Mouse (Mus musculus): Measurements from ENCODE around the gene St8sia1. TPM values are rescaled to one million over a fixed set of nuclear protein-coding genes. Genes with fewer than 3 reads are reported as not detected.

St8sia1 gene
- polyA plus RNA-seq, 1 experiment: 2.5 TPM

DNA sequence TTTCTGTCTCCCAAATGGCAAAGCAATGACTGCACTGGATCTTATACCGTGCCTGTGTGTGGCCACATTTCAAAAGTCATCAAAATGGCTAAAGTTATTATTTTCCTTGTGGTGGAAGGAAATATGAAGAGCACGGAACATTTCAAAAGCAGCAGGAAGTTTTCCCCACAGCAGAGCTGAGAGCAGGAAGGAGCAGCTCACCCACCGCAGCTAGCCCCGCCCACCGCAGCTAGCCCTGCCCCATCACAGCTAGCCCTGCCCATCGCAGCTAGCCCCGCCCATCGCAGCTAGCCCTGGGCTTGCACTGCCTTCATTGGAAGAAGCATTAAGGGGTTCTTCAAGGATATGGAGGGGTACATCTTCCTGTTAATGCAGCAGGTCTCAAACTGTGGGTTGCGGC is 80.1 kb downstream of the St8sia1 start:
- no peak overlapping the region for H3K4me3 ChIP-seq (ENCODE audit: control insufficient read depth, low read depth, low read length)
- no peaks in the 10 kb centered on the region for H3K27me3 ChIP-seq (ENCODE audit: control insufficient read depth, insufficient read depth, low read length)
- H3K27ac ChIP-seq (ENCODE audit: control insufficient read depth, insufficient read depth, low read depth, low read length): no peak overlapping the region
- TF ChIP-seq POLR2A (IDR thresholded peaks at IDR 0.05; ENCODE audit: control insufficient read depth, low read depth, low read length): no peak
- no peak for TF ChIP-seq CTCF (IDR thresholded peaks at IDR 0.05; ENCODE audit: control insufficient read depth, insufficient read depth, insufficient replicate concordance, low read depth, low read length)
- H3K4me1 ChIP-seq (ENCODE audit: control insufficient read depth, insufficient read depth, low read length): no peaks in the 10 kb centered on the region
- H3K36me3 ChIP-seq (ENCODE audit: control insufficient read depth, insufficient read depth, low read length): no peaks in the 10 kb centered on the region

DNA sequence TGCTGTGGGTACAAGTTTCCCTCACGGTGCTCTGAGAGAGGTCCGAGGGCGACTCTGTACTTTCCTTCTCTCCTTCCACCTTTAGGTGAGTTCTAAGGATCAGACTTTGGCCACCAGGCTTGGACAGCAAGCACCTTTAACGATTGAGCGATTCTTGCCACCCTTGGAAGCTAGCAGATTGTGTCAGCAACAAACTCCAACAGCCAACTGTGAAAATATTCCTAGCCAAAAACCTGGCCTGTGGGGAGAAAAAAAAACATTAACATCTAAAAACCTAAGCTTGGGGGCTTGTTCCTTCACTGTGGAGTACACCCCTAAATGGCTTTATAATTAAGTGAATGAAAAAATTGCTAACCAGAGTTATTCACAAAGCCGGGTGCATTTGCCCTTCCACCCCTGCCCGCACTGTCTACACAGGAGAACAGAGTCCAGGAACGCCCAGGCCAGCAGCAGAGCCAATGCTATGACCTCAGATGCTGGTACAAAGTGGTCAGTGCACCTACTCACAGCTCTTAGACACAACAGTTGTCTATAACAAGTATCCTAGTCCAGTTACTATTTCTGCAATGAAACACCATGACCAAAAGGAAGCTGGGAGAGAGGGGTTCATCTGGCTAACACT is 83.3 kb downstream of the St8sia1 start:
- TF ChIP-seq POLR2A (IDR thresholded peaks at IDR 0.05; ENCODE audit: control insufficient read depth, low read depth, low read length): no peak
- TF ChIP-seq CTCF (IDR thresholded peaks at IDR 0.05; ENCODE audit: control insufficient read depth, insufficient read depth, insufficient replicate concordance, low read depth, low read length): no peak
- Histone ChIP-seq H3K36me3 (ENCODE audit: control insufficient read depth, insufficient read depth, low read length) (no peaks in the 10 kb centered on the region), H3K27me3 (ENCODE audit: control insufficient read depth, insufficient read depth, low read length) (no peaks in the 10 kb centered on the region), H3K27ac (ENCODE audit: control insufficient read depth, insufficient read depth, low read depth, low read length) (no peak overlapping the region), H3K4me3 (ENCODE audit: control insufficient read depth, low read depth, low read length) (no peak overlapping the region), H3K4me1 (ENCODE audit: control insufficient read depth, insufficient read depth, low read length) (no peaks in the 10 kb centered on the region)

DNA sequence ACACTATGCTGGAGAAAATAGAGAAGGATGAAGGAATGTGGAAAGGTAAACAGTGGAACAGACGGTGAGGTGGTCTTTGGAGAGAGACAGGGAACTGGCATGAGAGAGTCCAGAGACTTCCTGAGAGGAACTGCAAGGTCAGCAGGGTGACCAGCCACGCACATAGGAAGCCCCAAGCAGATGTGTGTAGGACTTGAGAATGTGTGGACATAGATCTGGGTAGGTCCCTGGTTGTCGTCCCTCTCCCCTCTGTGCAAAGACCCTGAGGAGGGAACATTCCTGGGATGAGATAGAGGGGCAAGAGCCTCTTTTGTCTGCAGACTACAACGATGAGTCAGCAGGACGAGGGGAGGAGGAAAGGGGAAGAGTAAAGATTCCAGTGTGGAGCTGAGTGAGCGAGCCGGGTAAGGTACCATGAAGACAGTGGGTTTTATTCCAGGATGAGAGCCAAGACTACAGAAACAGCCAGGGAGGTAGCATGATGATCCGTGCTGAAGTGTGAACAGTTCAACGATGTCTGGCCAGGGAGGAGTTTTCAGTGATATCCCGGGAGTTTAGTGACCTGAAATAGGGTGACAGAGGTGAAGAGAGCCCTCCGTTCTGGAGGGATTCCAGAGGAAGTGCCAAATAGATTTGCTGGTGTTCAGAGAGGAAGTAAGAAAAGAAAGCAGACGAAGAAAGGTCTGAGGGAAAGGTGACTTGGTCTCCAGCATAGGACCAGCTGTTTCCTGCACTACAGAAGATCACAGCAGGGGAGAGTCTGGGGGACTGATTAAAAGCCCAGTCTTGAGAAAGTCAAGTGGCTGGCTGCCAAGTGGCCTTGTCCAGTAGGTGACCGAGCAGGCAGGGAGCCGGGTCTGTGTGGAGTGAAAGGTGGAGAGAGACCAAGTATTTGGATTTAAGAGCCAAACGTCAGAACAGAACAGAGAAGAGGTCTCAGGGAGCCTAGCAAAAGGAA is 85.2 kb downstream of the St8sia1 start:
- Histone ChIP-seq H3K36me3 (ENCODE audit: control insufficient read depth, insufficient read depth, low read length) (no peaks in the 10 kb centered on the region), H3K4me1 (ENCODE audit: control insufficient read depth, insufficient read depth, low read length) (no peaks in the 10 kb centered on the region), H3K27ac (ENCODE audit: control insufficient read depth, insufficient read depth, low read depth, low read length) (no peak overlapping the region), H3K27me3 (ENCODE audit: control insufficient read depth, insufficient read depth, low read length) (no peaks in the 10 kb centered on the region), H3K4me3 (ENCODE audit: control insufficient read depth, low read depth, low read length) (no peak overlapping the region)
- no peak for TF ChIP-seq POLR2A (IDR thresholded peaks at IDR 0.05; ENCODE audit: control insufficient read depth, low read depth, low read length)
- no peak for TF ChIP-seq CTCF (IDR thresholded peaks at IDR 0.05; ENCODE audit: control insufficient read depth, insufficient read depth, insufficient replicate concordance, low read depth, low read length)

DNA sequence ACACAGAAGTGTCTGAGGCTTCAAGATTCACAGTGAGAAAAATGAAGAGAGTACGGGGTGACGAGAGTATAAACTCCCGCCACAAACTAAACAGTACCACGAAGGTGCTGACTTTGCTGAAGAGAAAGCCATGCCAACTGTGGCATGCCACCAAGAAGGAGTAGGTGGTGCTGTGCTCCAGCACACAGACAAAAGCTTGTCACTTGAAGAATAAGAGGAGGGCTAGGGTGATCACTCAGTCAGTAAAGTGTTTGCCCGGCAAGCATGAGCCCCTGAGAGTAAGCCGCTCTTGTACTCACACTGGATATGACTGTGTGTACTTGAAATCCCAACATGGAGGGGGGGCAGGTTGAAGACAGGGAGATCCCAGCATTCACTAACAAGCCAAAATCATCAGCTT is 87.0 kb downstream of the St8sia1 start:
- TF ChIP-seq CTCF (IDR thresholded peaks at IDR 0.05; ENCODE audit: control insufficient read depth, insufficient read depth, insufficient replicate concordance, low read depth, low read length) (no peak), POLR2A (IDR thresholded peaks at IDR 0.05; ENCODE audit: control insufficient read depth, low read depth, low read length) (no peak)
- Histone ChIP-seq H3K4me3 (ENCODE audit: control insufficient read depth, low read depth, low read length) (no peak overlapping the region), H3K4me1 (ENCODE audit: control insufficient read depth, insufficient read depth, low read length) (no peaks in the 10 kb centered on the region), H3K27me3 (ENCODE audit: control insufficient read depth, insufficient read depth, low read length) (no peaks in the 10 kb centered on the region), H3K36me3 (ENCODE audit: control insufficient read depth, insufficient read depth, low read length) (no peaks in the 10 kb centered on the region), H3K27ac (ENCODE audit: control insufficient read depth, insufficient read depth, low read depth, low read length) (no peak overlapping the region)

DNA sequence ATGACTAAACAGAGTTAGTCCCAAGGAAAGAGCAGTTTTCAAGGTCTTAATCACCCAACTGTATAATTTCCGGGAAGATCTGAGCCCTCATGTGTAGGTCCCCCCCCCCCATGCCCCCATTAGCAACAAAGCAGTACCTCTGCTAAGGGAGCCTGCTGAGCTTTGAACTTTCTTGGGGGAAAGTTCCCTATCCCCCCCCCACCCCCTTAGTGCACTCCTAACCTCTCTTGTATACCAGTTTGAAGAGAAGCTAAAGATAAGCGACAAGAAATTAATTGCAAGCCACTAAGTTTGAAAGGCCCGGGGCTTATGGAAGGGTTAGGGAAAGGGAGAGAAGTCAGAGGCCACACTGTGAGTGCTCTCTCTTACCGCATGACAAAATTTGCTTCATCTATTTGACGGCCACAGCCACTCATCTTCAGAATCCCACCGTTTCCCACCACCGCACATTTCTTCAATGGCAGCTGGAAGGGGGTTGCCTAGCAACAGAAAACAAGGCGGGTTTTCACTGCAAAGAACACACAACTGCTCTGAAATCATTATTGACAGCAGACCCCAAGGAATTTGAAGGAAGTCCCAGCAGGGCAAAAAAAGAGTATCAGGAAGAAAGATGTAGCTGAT is 87.9 kb downstream of the St8sia1 start:
- no peak overlapping the region for H3K4me3 ChIP-seq (ENCODE audit: control insufficient read depth, low read depth, low read length)

DNA sequence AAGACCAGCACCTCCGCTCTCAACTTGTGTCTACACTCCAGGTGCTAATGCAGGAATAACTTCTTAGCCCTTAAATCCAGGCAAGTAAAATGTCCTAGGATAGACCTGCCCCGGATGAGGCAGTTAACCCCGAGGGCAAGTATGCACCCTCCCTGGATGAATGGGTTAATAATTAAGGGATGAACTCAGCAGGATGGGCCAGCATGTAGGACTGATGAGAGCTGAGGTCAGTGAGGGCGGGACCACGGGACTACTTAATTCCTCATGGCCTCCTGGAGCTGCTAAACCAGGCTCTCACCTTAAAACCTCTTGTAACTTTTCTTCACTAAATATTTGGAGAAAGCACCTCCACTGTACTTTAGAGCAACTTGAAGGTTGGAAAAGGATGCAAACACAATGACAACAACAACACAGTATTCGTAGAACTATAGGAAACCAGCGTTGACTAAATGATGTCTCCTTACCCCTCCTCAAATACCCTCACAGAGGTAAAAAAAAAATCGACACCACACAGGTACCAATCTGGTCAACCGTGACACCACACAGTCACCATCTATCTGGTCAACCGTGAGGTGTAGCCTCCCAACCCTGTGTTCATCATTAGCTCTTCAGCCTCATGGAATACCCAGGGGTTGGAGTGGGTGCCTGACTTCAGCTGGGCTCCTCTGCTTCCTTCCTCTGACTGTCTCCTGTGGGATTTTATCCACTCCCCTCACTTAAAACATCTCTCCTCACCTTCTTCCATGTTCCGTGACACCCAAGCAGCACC is 90.3 kb downstream of the St8sia1 start:
- TF ChIP-seq CTCF (IDR thresholded peaks at IDR 0.05; ENCODE audit: control insufficient read depth, insufficient read depth, insufficient replicate concordance, low read depth, low read length): no peak
- TF ChIP-seq POLR2A (IDR thresholded peaks at IDR 0.05; ENCODE audit: control insufficient read depth, low read depth, low read length): no peak
- no peaks in the 10 kb centered on the region for H3K27me3 ChIP-seq (ENCODE audit: control insufficient read depth, insufficient read depth, low read length)
- no peak overlapping the region for H3K27ac ChIP-seq (ENCODE audit: control insufficient read depth, insufficient read depth, low read depth, low read length)
- no peaks in the 10 kb centered on the region for H3K36me3 ChIP-seq (ENCODE audit: control insufficient read depth, insufficient read depth, low read length)
- H3K4me3 ChIP-seq (ENCODE audit: control insufficient read depth, low read depth, low read length): no peak overlapping the region
- no peaks in the 10 kb centered on the region for H3K4me1 ChIP-seq (ENCODE audit: control insufficient read depth, insufficient read depth, low read length)

More for the DNA sequence above, 87.9 kb downstream of the St8sia1 start:
- Histone ChIP-seq H3K36me3 (ENCODE audit: control insufficient read depth, insufficient read depth, low read length) (no peaks in the 10 kb centered on the region), H3K4me1 (ENCODE audit: control insufficient read depth, insufficient read depth, low read length) (no peaks in the 10 kb centered on the region), H3K27ac (ENCODE audit: control insufficient read depth, insufficient read depth, low read depth, low read length) (no peak overlapping the region), H3K27me3 (ENCODE audit: control insufficient read depth, insufficient read depth, low read length) (no peaks in the 10 kb centered on the region)
- TF ChIP-seq POLR2A (IDR thresholded peaks at IDR 0.05; ENCODE audit: control insufficient read depth, low read depth, low read length) (no peak), CTCF (IDR thresholded peaks at IDR 0.05; ENCODE audit: control insufficient read depth, insufficient read depth, insufficient replicate concordance, low read depth, low read length) (no peak)
